Mouse (Mus musculus): ENCODE results near the gene B4gat1.
"Not testable (repeated sequence)": the region's sequence is repeated elsewhere in the genome, so short reads cannot be mapped to it uniquely, and the experiment has no call there.

B4gat1 gene

DNA sequence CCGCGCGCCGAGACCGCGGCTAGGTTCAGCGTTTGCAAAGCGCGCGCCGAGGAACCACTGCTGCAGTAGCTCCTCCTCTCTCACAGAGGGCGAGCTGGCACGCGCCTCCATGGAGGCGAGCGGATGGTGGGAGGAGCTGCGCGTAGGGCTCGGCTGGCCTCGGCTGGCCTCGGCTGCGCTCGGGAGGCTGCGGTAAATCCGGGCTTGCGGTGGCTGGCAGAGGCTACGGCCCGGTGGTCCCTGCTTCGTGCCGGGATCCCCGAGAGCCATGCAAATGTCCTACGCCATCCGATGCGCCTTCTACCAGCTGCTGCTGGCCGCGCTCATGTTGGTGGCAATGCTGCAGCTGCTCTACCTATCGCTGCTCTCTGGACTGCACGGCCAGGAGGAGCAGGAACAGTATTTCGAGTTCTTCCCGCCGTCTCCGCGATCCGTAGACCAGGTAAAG lies at the start of gene B4gat1, which contains the start of gene AC124502.3:
Gene B4gat1, plus strand, starts transcription at position 118 of the 448 bp plus-strand sequence.
Gene AC124502.3, plus strand, starts transcription at position 183 of the 448 bp plus-strand sequence.
- peak; percentile 93 for DNase-seq

DNA sequence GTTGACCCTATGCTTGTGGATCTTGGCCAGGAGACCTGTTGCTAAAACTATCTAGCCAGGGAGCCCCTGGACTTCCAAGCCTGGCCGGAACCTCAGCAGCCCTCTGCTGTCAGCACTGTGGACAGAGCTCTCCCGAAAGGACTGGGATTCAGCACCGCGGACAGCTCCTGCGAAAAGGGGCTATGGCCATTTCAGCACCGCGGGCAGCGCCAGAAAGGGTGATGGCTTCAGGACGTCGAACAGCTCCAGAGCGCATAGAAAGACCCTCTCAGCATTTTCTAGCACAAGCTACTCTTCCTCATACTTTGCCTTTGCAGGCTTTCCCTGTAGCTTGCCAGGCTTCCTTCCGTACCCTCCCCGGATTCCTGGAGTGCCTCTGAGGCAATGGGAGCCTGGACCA lies 49.6 kb upstream of the B4gat1 start:
- DNase-seq = no peak

DNA sequence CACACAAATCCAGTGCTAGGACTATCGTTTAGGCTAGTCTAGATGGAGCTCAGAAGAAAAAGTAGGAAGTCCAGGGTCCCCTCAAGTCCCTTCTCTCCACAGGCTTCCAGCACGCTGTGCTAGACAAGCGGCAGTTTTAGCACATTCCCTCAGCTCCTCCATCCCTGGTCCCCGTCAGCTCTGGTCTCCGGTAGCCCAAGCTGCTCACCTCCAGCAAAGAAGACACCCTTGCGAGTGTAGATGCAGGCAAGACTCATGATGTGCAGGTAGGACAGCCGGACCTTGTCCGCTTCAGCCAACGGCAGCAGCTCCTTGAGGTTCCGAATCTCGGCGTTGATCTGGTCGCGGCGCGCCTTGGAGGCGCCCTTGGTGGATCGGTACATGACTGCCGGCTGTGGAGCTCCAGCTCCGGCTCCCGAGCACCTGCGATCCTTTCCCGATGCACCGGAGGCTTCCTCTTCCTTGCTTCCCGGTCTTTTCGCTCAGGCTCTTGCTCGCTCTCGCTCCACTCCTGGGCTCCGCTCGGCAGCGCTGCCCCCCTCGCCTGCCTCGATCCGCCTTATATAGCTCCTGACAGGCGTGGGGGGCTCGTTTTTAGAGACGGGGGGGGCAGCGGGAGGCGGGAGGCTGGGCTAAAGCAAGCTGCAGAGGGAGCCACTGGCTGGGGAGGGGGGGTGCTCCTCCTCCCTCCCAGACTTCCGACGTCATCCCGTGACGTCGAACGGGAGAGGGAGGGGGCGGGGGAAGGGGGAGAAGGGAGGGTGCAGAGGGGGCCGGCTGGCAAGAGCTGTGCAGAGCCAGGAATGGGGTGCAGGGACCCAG lies 49.0 kb upstream of the B4gat1 start:
- peak; percentile 86 for DNase-seq

DNA sequence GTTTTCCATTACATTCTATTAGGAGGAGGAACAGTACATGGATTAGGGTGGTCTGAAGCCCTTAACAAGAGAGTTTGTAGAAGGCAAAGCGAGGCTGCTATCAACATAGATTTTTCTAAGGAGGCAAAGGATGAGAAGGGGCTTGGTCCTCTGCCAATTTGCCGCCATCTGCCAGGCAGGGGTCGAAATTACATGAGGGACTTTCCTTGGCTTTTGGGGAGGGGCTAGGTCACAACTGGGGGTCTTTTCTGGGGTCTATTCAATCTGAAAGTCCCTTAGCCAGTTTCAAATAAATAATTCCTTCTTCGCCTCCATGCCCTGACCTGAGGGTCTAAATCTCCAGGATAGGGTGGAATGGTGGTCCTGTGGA lies 48.4 kb upstream of the B4gat1 start, which contains the start of gene Npas4:
Gene Npas4, minus strand, starts transcription at position 61 of the 370 bp plus-strand sequence.
- DNase-seq = no peak

DNA sequence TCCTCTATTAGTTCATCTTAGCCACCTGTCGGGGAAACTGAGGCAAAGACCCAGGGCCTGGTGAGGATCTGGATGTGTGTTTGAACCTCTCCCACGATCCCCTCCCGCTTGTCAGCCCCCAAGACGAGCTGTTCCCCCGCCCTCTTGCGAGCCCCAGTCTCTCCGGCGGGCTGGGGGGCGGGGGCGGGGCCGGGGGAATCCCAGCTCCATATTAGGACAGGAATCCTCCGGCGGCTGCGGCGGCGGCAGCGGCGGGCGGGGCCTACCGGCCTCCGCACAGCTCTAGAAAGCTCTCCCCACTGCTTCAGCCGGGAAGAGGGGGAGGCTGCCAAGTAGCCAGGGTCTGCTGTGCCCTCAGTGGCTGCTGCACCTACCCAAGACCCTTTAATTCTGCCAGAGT lies 47.9 kb upstream of the B4gat1 start:
- peak; percentile 65 for DNase-seq

DNA sequence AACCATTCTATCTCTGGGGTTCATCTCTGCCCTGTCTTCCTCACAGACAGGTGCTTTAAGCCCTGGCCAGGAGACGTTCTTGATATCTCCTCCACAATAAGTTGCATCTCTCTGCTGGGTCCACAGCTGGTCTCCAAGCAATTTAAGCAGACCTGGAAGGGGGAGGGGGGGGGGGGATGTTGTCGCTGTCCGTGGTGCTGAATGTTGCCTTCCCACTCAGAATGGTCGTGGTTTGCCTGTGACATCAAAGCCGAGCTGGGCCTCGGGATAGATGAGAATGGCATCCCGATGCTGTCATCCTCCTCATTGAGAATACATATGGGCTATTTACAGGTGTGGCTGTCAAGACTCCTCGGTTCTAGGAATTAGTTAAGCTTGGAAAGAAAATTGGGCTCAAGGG lies 46.3 kb upstream of the B4gat1 start:
- no peak for DNase-seq

DNA sequence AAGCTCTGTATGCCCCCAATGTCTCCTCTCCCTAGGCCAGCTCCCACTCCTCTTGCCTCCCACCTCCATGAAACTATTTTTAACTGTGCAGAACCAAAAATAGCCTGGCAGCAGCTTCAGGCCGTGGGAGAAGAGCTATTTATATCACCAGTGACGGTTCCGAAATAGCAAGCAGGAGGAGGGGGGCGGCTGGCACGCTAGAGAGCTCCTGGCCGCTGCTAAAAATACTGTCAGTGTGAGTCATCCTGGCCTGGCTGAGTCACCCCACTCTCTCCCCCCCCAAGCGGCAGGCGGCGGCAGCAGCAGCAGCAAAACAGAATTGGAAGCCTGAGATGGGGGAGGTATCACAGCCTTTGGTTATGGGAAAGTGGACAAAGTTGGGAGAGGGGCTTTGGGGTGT lies 45.7 kb upstream of the B4gat1 start:
- DNase-seq = peak; percentile 85

DNA sequence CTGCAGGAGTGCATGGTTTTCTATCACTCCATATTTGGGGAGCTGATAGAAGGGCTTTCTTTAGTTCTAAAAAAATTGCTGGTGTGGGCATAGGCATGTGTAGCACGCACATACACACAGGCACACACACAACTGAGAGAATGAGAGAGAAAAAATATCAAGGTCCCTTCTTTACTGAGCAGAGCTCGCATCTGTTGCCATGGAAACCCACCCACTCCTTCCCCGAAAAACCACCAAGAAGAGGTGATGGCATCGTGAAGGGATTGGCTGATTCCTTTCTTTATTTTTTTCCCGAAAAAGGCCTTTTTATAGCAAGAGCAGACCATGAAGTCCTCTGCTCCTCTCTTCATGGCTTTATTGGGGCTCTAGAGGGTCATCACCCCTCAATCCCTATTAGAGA lies 44.6 kb upstream of the B4gat1 start:
- DNase-seq = peak; percentile 87

DNA sequence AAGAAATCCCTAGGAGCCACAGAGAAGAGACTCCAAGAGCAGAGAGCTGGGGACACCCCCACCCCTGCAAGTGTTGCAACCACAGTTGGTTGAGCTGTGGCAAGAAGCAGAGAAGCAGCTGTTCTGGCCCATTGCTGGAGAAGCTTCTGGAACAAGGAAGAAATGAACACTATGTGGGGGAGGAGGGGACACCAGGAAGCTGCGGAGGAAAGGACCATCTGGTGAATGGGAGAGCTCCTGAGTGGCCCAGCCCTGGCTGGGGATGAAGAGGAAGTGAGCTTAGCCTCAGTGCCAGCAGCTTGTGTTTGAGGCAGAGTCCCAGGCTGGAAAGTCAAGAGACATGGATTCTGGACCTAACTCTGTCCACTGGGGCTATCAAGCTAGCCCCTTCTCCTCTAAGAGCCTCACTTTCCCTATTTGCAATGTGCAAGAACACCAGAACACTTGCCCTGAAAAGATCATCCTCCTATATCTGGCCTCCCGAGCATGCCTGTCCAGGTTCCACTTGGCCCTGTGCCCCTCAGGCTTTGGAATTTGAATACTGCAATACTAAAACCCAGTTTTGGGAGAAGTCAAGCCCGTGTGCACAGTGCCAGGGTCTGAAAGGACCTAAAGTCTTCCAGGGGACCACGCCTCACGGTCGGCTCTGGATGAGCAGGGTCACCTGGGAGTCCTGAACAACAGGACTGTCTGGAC lies 39.0 kb upstream of the B4gat1 start:
- peak; percentile 63 for DNase-seq

DNA sequence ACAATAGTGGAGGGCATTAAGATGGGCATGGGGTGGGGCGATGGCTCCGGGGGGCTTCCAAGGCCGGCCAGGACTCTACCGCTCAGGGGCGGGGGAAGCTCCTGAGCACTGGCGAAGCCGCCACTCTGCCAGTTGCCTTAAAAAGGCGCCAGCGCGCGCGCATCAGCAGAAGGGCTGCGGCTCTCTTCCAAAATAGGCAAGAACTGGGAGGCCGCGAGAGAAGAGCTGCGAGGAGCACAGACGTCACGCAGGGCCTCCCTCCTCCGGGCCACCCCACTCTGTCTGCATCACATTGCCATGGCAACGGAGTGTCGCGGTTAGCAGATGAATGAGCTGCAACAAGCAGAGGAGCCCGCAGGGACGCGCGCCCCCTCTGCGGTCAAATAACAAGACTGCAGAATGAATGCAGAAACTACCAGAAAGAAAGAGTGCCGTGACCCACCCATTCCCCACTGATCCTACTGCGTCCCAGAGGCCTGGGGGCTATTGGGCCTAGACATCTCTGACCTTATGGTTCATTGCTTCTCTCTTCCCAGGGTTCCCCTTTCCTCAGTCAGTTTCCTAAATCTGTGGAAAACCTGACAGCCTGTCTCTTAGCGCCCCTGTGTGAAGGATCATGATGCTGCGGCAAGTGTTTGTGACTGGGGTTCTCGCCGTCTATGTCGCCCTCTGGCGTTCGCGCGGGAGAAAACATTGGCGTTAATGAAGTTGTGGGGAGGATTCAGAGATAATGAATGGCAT lies 36.8 kb upstream of the B4gat1 start:
- DNase-seq = peak; percentile 95

DNA sequence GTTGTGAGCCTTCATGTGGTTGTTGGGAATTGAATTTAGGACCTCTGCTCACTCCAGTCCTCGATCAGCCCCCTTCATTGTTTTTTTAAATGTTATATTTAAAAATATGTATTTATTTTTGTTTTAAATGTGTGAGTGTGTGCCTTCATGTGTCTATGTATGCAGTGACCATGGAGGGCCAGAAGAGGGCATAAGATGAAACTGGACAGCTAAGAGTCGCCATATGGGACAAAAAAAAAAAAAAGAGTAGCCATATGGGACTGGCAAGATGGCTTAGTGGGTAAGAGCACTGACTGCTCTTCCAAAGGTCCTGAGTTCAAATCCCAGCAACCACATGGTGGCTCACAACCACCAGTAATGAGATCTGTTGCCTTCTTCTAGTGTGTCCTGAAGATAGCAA lies 35.0 kb upstream of the B4gat1 start:
- not testable (repeated sequence) for DNase-seq

DNA sequence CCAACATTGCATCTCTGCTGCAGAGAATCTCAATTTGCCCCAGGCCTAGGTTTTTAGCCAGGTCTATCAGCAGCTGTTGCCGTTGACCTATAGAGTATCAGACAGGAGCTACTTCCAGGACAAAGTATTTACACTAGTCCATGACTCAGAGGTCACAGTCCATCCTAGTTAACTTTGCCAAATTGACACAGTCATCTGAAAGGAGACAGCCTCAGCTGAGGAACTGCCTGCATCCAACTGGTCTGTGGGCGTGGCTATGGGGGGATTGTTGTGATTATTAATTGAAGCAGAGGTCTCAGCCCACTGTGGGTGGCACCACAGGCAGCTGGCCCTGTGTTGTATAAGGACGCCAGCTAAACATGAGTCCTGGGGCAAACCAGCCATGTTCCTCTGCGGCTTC lies 33.7 kb upstream of the B4gat1 start:
- DNase-seq = no peak

DNA sequence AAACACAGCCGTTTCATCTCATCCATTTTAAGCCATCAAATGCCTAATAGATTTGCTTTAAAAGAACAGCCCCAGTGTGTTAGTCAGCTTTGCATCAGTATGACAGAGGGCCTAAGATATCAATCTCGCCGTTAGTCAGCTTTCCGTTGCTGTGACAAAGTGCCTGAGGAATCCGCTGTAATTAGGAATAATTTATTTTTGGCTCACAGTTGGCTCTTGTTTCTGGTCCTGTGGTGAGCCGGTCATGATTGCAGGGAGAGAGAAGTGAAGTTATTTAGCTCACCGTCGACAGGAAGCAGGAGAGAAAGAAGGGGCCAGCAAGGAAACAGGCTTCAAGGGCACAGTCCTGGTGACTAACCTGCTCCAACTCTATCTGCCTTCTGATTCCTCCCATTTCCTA lies 25.5 kb upstream of the B4gat1 start:
- no peak for DNase-seq

DNA sequence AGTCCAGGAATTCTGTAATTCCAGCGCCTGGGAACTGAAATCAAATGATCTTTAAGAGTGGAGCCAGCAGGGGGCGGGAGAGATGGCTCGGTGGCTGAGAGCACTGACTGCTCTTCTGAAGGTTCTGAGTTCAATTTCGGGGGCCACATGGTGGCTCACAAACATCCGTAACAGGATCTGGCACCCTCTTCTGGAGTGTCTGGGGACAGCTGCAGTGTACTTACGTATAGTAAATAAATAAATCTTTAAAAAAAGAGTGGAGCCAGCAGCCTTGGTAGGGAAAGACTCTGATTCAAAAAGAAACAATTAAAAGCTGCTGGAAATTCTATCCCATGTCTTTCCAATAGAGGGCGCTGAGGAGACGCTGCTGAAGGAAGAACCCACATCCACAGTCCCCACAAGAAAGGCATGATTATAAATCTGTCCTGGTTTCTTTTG lies 23.6 kb upstream of the B4gat1 start:
- DNase-seq = no peak

DNA sequence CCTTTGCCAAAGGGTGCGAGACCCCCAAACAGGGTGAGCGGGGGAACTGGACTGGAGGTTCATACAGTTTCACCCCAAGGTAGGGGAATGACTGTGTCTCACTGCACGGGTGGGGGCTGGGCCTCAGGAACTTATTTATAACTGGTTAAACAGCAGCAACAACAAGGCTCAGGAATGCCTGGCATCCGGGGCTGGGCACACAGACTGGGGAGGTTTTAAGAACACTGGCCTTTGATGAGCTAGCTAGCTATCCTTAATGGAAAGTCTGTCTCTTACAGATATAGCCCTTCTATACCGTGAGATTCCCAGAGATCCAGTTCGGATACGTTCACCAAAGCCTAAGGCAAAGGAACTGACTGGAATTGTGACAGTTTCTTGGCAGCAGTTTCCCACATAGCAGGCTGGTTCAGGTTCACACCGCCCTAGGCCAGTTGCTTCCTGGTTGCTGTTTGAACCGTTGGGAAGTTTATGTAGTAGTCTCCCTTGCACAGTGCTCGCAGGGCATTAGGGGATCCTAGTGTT lies 22.3 kb upstream of the B4gat1 start:
- no peak for DNase-seq

DNA sequence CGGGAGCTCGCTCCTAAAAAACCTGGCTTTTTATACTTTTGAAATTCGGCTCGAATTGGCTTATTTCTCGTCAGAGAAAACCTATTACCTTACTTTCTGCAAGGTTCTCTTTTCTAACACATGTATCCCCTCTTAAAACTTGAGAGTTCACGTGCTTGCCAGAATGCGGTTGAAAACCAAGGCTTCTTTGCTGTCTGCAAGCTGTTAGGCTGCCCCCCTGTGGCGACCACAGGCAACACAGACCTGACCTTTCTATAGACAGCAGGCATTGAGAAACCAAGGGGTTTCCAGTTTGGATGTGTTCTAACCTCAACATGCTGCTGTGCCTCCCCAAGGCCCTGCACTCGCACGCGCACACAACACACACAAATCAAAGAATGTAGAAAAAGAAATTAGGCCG lies 21.8 kb upstream of the B4gat1 start:
- no peak for DNase-seq

DNA sequence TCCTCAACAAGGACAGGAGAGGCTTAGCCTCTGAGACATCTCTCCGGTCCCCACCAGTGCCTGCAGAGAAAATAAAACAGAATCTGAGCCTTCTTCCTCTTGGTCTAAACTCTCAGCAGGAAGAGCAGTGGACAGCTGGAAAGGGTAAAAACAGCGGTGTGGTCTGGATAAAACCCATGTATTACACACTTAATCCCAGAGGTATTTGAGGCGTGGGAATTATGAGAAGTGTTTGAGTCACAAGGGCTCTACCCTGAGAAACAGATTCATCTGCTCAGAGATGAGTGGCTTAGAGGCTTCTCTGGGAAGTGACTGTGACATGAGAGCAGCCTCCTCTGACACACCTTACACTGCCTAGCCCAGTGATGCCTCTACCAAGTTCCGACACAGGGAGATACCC lies 21.0 kb upstream of the B4gat1 start:
- DNase-seq = no peak

DNA sequence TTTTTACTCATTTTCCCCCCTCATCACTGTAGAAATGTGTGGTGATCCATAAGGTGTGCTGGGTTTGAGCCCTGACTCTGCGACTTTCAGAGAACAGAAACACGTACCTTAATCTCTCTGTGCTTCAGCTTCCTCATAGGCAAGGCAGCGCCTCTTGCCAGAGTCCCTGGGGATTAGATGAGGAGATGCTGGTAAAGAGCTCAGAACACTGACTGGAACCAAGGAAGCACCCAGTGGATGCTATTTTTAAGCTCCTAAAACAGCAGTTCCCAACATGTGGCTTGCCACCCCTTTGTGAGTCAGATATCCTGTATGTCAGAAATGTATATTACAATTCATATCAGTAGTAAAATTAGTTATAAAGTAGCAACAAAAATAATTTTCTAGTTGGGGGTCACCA lies 20.4 kb upstream of the B4gat1 start:
- no peak for DNase-seq

DNA sequence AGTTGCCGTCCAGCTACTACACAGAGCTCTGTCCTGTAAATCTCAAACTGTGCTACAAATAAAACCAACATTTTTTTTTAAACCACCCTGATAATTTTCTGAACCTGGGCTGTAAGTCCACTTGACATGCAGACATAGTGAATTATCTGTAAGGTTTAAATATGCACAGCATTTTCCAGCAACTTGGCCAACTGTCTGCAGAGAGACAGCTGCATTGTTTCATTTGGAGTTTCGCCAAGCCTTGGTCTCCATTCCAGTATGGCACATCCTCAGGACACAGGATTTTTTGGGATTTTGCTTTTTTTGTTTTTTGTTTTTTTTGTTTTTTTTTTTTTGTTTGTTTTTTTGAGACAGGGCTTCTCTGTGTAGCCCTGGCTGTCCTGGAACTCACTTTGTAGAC lies 17.2 kb upstream of the B4gat1 start:
- no peak for DNase-seq

DNA sequence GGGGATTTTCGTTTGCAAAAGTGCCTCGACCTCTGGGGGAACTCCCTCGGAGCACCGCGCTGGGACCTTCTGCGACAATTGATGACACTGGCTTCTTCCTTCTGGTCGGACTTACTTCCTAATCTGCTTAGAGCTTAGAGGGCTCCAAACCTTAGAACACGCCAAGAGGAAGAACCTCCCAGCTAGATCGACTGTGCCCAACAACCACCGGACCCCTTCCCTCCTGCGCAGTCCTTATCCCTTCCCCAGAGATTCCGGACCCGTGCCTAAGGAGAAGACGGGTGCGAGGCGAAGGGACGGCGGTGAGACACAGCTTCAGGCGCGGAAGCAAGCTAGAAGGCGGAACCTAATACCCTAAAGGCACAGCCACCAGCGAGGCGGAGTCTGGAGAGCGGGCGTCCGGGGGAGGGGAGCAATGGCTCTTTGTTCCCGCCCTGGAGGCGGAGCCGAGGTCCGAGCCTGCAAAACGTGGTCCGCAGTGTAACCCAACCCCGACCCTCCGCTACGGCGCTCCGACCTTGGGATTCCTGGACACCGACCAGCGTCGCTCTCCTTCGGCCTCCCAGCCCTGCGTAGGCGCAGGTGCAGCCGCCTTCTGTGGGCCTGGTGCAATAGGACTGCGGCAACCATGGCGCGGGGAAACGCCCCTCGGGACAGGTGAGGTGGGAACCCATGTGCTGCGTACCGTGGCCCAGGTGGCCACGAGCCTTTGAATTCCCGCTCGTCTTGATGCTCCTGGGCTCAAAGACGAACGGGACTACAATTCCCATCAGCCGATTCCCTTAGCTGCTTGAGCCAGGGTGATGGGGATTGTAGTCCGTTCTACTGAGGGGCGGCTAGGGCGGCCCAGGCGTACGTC lies 14.8 kb upstream of the B4gat1 start, which contains the start of gene Slc29a2:
Gene Slc29a2, plus strand, starts transcription at position 240 of the 859 bp plus-strand sequence.
- peak; percentile 91 for DNase-seq

DNA sequence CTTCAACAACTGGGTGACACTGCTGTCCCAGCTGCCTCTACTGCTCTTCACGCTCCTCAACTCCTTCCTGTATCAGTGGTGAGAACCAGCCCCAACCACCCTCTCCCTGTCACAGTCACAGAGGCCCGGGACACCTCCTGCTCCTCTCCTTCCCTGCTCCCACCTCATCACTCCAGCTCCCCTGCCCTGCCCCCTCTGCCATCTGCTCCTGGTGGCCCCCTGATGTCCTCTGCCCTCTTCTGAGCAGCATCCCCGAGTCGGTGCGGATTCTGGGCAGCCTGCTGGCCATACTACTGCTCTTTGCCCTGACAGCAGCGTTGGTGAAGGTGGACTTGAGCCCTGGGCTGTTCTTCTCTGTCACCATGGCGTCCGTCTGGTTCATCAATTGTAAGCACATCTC lies 12.5 kb upstream of the B4gat1 start:
- no peak for DNase-seq

DNA sequence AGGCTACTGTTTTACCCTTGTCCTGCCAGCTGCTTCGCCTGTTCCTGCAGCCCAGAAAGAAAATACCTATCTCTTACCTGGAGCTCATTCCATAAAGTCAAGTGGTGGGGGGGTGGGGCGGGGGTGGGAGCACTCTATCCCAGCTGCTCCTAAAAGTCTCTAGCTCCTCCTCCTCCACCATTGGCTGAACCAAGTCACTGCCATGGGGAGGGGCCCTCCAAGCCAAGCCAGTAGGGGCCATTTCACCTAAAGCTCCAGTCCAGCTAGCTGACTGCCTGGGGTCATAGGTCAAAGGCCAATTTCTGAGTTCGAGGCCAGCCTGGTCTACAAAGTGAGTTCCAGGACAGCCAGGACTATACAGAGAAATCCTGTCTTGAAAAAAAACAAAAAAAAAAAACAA lies 5.9 kb upstream of the B4gat1 start:
- DNase-seq = no peak

All from right cerebral cortex, postnatal 25 days (tissue).